ENCODE assay signal across 10 mouse cellular contexts in the genomic region with DNA sequence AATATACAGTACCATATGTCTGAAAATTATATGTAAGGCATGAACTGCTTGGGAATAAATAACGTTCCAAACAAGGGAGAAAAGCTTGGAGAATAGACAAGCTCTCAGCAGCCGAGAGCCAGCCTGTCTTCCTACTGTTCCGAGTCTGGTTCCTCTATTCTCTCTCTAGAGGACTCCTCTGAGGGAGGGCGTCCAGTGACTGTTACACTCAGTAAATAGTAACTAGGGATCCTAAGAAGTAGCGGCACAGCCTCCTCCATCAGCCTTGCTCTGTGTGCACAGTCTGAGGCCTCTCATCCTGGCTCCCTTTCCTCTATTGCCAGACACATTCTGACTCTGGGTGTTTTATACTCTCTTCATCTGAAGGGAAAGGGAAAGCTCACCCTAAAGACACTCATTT.
A peak's percentile ranks its signal among the peaks of the same experiment; 100 is the strongest.
DNase-seq lines count a peak whose midpoint lies in the region; ATAC-seq and TF ChIP-seq lines count a peak whose summit lies in the region.
"Had no signal": no experiment of that assay in that cellular context is flagged by ENCODE, and none has a peak within 500 bp of the region (broad histone marks: within the 10 kb centered on the region; RNA-seq: fewer than 3 reads in every experiment).

No protein-coding gene starts in this region.

- H3K4me2 ChIP-seq in heart, postnatal 0 days (ENCODE audit: low read depth, low read length): no peak overlapping the region
- peak overlapping the region; percentile 37 for H3K4me2 ChIP-seq in intestine, embryonic 16.5 days (ENCODE audit: low read depth, low read length)
- peak overlapping the region; percentile 9; the same call in 1 of the 2 replicates for H3K4me2 ChIP-seq in liver, embryonic 12.5 days

- H3K27me3 ChIP-seq in heart, postnatal 0 days (ENCODE audit: control insufficient read depth, insufficient read depth, low read length): no peaks in the 10 kb centered on the region
- H3K27me3 ChIP-seq in intestine, embryonic 16.5 days (replicated peaks; ENCODE audit: control insufficient read depth, insufficient read depth, low read length): no peaks in the 10 kb centered on the region
- H3K27me3 ChIP-seq in liver, embryonic 12.5 days (replicated peaks): peaks cover 9% of the 10 kb centered on the region; the same call in 1 of the 2 replicates
- H3K27me3 ChIP-seq: CH12.LX had no signal

- 0 out of 2 replicates have a peak, but pooled peaks cover 2% of the 10 kb centered on the region for H3K4me1 ChIP-seq in heart, postnatal 0 days (ENCODE audit: control insufficient read depth, insufficient read depth)
- H3K4me1 ChIP-seq in intestine, embryonic 16.5 days (ENCODE audit: control insufficient read depth, insufficient read depth, low read length): peaks cover 28% of the 10 kb centered on the region
- peaks cover 13% of the 10 kb centered on the region for H3K4me1 ChIP-seq in liver, embryonic 12.5 days

- H3K9ac ChIP-seq in heart, postnatal 0 days (replicated peaks; ENCODE audit: low read depth, low read length): no peak overlapping the region
- H3K9ac ChIP-seq in intestine, embryonic 16.5 days (ENCODE audit: low read depth, low read length): peak overlapping the region; percentile 1; the same call in 1 of the 2 replicates
- H3K9ac ChIP-seq in liver, embryonic 12.5 days: no peak overlapping the region

- intact Hi-C loops in heart, postnatal 25 days (cut with DNase I): no loop called here

- TF ChIP-seq EP300 in heart, postnatal 0 days (IDR thresholded peaks at IDR 0.05; ENCODE audit: low read depth): no peak

- DNase-seq in heart, postnatal 0 days (ENCODE audit: low spot score): no peak
- DNase-seq in heart, postnatal 25 days (ENCODE audit: low spot score): no peak
- DNase-seq in brain, adult 2 months (ENCODE audit: low read depth, low spot score): peak; percentile 46
- no peak for DNase-seq in adrenal gland, postnatal 4 days (ENCODE audit: low spot score in 2 of 2)
- no peak for DNase-seq in layer of hippocampus, adult 9-10 months (ENCODE audit: low spot score)
- no peak for DNase-seq in adrenal gland, postnatal 10 days
- DNase-seq: gastrocnemius, postnatal 14 days had no signal

- no peak for TF ChIP-seq CTCF in heart, postnatal 0 days (IDR thresholded peaks at IDR 0.05; ENCODE audit: low read depth)

- no peaks in the 10 kb centered on the region for H3K9me3 ChIP-seq in heart, postnatal 0 days (replicated peaks; ENCODE audit: control insufficient read depth, low read length)
- H3K9me3 ChIP-seq in intestine, embryonic 16.5 days (ENCODE audit: control insufficient read depth, low read length): no peaks in the 10 kb centered on the region
- no peaks in the 10 kb centered on the region for H3K9me3 ChIP-seq in liver, embryonic 12.5 days (replicated peaks)

- 67% methylated on average over 5 of the region's 5 CpGs for WGBS in heart, postnatal 0 days
- WGBS in intestine, embryonic 16.5 days: 27% methylated on average over 5 of the region's 5 CpGs
- 58% methylated on average over 5 of the region's 5 CpGs for WGBS in liver, embryonic 12.5 days (ENCODE audit: insufficient replicate concordance)

- H3K36me3 ChIP-seq in heart, postnatal 0 days (replicated peaks; ENCODE audit: control insufficient read depth, insufficient read depth, low read length): no peaks in the 10 kb centered on the region
- no peaks in the 10 kb centered on the region for H3K36me3 ChIP-seq in intestine, embryonic 16.5 days (ENCODE audit: control insufficient read depth, insufficient read depth, low read length)
- H3K36me3 ChIP-seq in liver, embryonic 12.5 days: no peaks in the 10 kb centered on the region

- no peak overlapping the region for H3K4me3 ChIP-seq in heart, postnatal 0 days (ENCODE audit: low read depth, low read length)
- H3K4me3 ChIP-seq in intestine, embryonic 16.5 days (ENCODE audit: low read length): peak overlapping the region; percentile 14; the same call in 1 of the 2 replicates
- H3K4me3 ChIP-seq in liver, embryonic 12.5 days: no peak overlapping the region

- H3K27ac ChIP-seq in heart, postnatal 0 days (ENCODE audit: low read depth): peak overlapping the region; percentile 27; the same call in 1 of the 2 replicates
- peak overlapping the region; percentile 82 for H3K27ac ChIP-seq in intestine, embryonic 16.5 days (ENCODE audit: low read length)
- peak overlapping the region; percentile 36; the same call in 1 of the 2 replicates for H3K27ac ChIP-seq in liver, embryonic 12.5 days

- no peak for ATAC-seq in heart, postnatal 0 days (ENCODE audit: insufficient read depth, low read depth)
- peak; percentile 74 for ATAC-seq in intestine, embryonic 16.5 days
- ATAC-seq in liver, embryonic 12.5 days: peak; percentile 26; the same call in 1 of the 2 replicates

Comparison
In these comparisons a context has a peak if more than half of its experiments do, and no peak if none do; other contexts are left out.
1. H3K27ac ChIP-seq: peak in every context shown above with its lines; median percentile 82 in intestine, embryonic 16.5 days; 36 in liver, embryonic 12.5 days; 27 in heart, postnatal 0 days.